Mouse (Mus musculus) brain, embryonic 14.5 days (tissue): ENCODE data around the gene Spdl1. TPM values are rescaled to one million over a fixed set of nuclear protein-coding genes. Genes with fewer than 3 reads are reported as not detected.

Experiments
- DNase-seq: peaks from one replicate; pipeline ENCODE4 v3.0.0-alpha.2; 2011; ENCODE audit warnings: low read depth
- CTCF ChIP-seq: fragments of 200-500 bp; IDR thresholded peaks from 2 replicates; pipeline ENCODE4 v1.5.1; 2012; ENCODE audit warnings: inconsistent platforms, mild to moderate bottlenecking, moderate library complexity, borderline replicate concordance; ENCODE audit not compliant: insufficient read depth, insufficient read length; ENCODE audit errors: extremely low read depth
- POLR2A ChIP-seq: fragments of 200-500 bp; IDR thresholded peaks from 2 replicates; pipeline ENCODE4 v1.6.1; 2012; ENCODE audit warnings: mild to moderate bottlenecking, inconsistent platforms, borderline replicate concordance; ENCODE audit not compliant: poor library complexity, insufficient read depth, insufficient read length, severe bottlenecking; ENCODE audit errors: extremely low read depth
- polyA plus RNA-seq: library from polyadenylated mRNA; depleted of rRNA; stranded (reverse); fragments of >200 nt; gene quantifications from 2 replicates; pipeline ENCODE4 v1.2.3, GENCODE M21; 2012

Spdl1 gene
- polyA plus RNA-seq, 1 experiment, result 5.4 TPM

- DNase-seq, result no peak
- TF ChIP-seq CTCF (no peak), POLR2A (no peak)
Measured at GRCm38 (mm10) chr11:34791872-34792271, 41.6 kb downstream of the Spdl1 start.

GRCm38 (mm10) chr11:34784864-34785263, 48.6 kb downstream of the Spdl1 start:
- DNase-seq, result peak; percentile 37
- TF ChIP-seq POLR2A, result no peak
- no peak for TF ChIP-seq CTCF

GRCm38 (mm10) chr11:34783587-34784043, 49.8 kb downstream of the Spdl1 start, which contains the start of gene Dock2:
Dock2 (minus strand) TSS chr11:34783892.
- no peak for DNase-seq
- TF ChIP-seq POLR2A, result no peak
- no peak for TF ChIP-seq CTCF

- no peak for DNase-seq
- TF ChIP-seq POLR2A (no peak), CTCF (no peak)
Measured at GRCm38 (mm10) chr11:34782516-34783430, 50.7 kb downstream of the Spdl1 start.

- no peak for TF ChIP-seq CTCF
- DNase-seq, result no peak
Measured at GRCm38 (mm10) chr11:34780786-34781185, 52.7 kb downstream of the Spdl1 start.

GRCm38 (mm10) chr11:34779966-34780365, 53.5 kb downstream of the Spdl1 start:
- DNase-seq, result no peak
- TF ChIP-seq POLR2A (no peak), CTCF (no peak)

- TF ChIP-seq CTCF, result no peak
- TF ChIP-seq POLR2A, result no peak
- DNase-seq, result no peak
Measured at GRCm38 (mm10) chr11:34778351-34778750, 55.1 kb downstream of the Spdl1 start.

GRCm38 (mm10) chr11:34777529-34777928, 55.9 kb downstream of the Spdl1 start:
- TF ChIP-seq CTCF (no peak), POLR2A (no peak)
- no peak for DNase-seq

- DNase-seq, result no peak
- no peak for TF ChIP-seq POLR2A
- no peak for TF ChIP-seq CTCF
Measured at GRCm38 (mm10) chr11:34776054-34776453, 57.4 kb downstream of the Spdl1 start.

- TF ChIP-seq CTCF (no peak), POLR2A (no peak)
Measured at GRCm38 (mm10) chr11:34774636-34775035, 58.8 kb downstream of the Spdl1 start.

GRCm38 (mm10) chr11:34773304-34773895, 60.0 kb downstream of the Spdl1 start:
- no peak for DNase-seq
- TF ChIP-seq CTCF (no peak), POLR2A (no peak)

More at GRCm38 (mm10) chr11:34774636-34775035, 58.8 kb downstream of the Spdl1 start:
- DNase-seq, result no peak

- peak; percentile 27 for DNase-seq
- TF ChIP-seq POLR2A (no peak), CTCF (no peak)
Measured at GRCm38 (mm10) chr11:34771221-34771986, 62.0 kb downstream of the Spdl1 start.

GRCm38 (mm10) chr11:34770666-34771065, 62.8 kb downstream of the Spdl1 start:
- DNase-seq, result no peak
- TF ChIP-seq CTCF, result no peak
- TF ChIP-seq POLR2A, result no peak
